Mouse (Mus musculus) heart, postnatal 0 days (tissue): ENCODE results near the gene Gm14226. TPM values are rescaled to one million over a fixed set of nuclear protein-coding genes. Genes with fewer than 3 reads are reported as not detected.

Source experiments
- ATAC-seq: fragments of 200-750 bp; cut with Nextera tagmentation; 2 replicates; pipeline ENCODE4 v1.8.0; 2017; ENCODE audit warnings: low read depth, moderate number of reproducible peaks, moderate library complexity; ENCODE audit not compliant: insufficient read depth
- DNase-seq: peaks from one replicate; pipeline ENCODE4 v3.0.0-alpha.2; 2016; ENCODE audit warnings: low spot score
- H3K27ac ChIP-seq: fragments of 300-500 bp; sonication (generic); 2 replicates; pipeline ENCODE4 v1.5.1; 2014; ENCODE audit warnings: low read depth, mild to moderate bottlenecking
- H3K27me3 ChIP-seq: fragments of 300-500 bp; sonication (generic); 2 replicates; pipeline ENCODE4 v1.6.1; 2014; ENCODE audit warnings: low read length, mixed read lengths; ENCODE audit not compliant: control insufficient read depth, insufficient read depth
- H3K36me3 ChIP-seq: fragments of 300-500 bp; sonication (generic); replicated peaks from 2 replicates; pipeline ENCODE4 v1.6.1; 2014; ENCODE audit warnings: low read length, mixed read lengths; ENCODE audit not compliant: control insufficient read depth, insufficient read depth
- H3K4me1 ChIP-seq: fragments of 300-500 bp; sonication (generic); 2 replicates; pipeline ENCODE4 v1.6.1; 2014; ENCODE audit warnings: antibody characterized with exemption; ENCODE audit not compliant: control insufficient read depth, insufficient read depth
- H3K4me2 ChIP-seq: fragments of 300-500 bp; sonication (generic); 2 replicates; pipeline ENCODE4 v1.6.1; 2014; ENCODE audit warnings: low read depth, mild to moderate bottlenecking, low read length, moderate library complexity
- H3K4me3 ChIP-seq: fragments of 300-500 bp; sonication (generic); 2 replicates; pipeline ENCODE4 v1.5.1; 2014; ENCODE audit warnings: low read depth, low read length
- H3K9ac ChIP-seq: fragments of 300-500 bp; sonication (generic); replicated peaks from 2 replicates; pipeline ENCODE4 v1.6.1; 2014; ENCODE audit warnings: low read depth, low read length, mixed read lengths
- H3K9me3 ChIP-seq: fragments of 300-500 bp; sonication (generic); replicated peaks from 2 replicates; pipeline ENCODE4 v1.6.1; 2016; ENCODE audit warnings: low read length; ENCODE audit not compliant: control insufficient read depth
- CTCF ChIP-seq: IDR thresholded peaks from 2 replicates; pipeline ENCODE4 v1.5.1; 2016; ENCODE audit warnings: antibody characterized with exemption, control low read depth, low read depth
- EP300 ChIP-seq: IDR thresholded peaks from 2 replicates; pipeline ENCODE4 v1.6.1; 2016; ENCODE audit warnings: antibody characterized with exemption, low read depth
- WGBS: fragments of 180-500 bp; shearing (Covaris S2); extraction: QIAGEN DNeasy Blood & Tissue Kit; methylation state at CpG from one replicate; pipeline ENCODE4 v1.1.7; 2014; 5-methylcytosine and 5-hydroxymethylcytosine counted together
- polyA plus RNA-seq: library from polyadenylated mRNA; unstranded; fragments of >200 nt; fragmentation: Nextera tagmentation; extraction: Ambion mirVana; gene quantifications from 2 replicates; pipeline ENCODE4 v1.2.1, GENCODE M21; 2015
- total RNA-seq: library from RNA; depleted of rRNA; stranded (reverse); fragments of >200 nt; gene quantifications from 2 replicates; pipeline ENCODE4 v1.2.3, GENCODE M21; 2014; ENCODE audit warnings: low replicate concordance

Gm14226 gene
- total and polyA plus RNA-seq, 2 experiments from 2014 or later, result 0.22 TPM; not detected in 1

GRCm38 (mm10) chr2:155056076-155056578 is 38.1 kb downstream of the Gm14226 start:
- Histone ChIP-seq H3K36me3 (peaks cover 14% of the 10 kb centered on the region), H3K9me3 (no peaks in the 10 kb centered on the region), H3K4me2 (no peak overlapping the region), H3K9ac (no peak overlapping the region), H3K27ac (no peak overlapping the region), H3K4me3 (no peak overlapping the region), H3K4me1 (peaks cover 10% of the 10 kb centered on the region; the same call in 1 of the 2 replicates), H3K27me3 (no peaks in the 10 kb centered on the region)
- no peak for ATAC-seq
- TF ChIP-seq EP300 (no peak), CTCF (no peak)
- WGBS, result 69% methylated on average over 5 of the region's 5 CpGs
- DNase-seq, result no peak

GRCm38 (mm10) chr2:155057361-155057760 is 39.3 kb downstream of the Gm14226 start:
- Histone ChIP-seq H3K27me3 (no peaks in the 10 kb centered on the region), H3K4me2 (no peak overlapping the region), H3K9me3 (no peaks in the 10 kb centered on the region), H3K4me3 (no peak overlapping the region), H3K4me1 (no peaks in the 10 kb centered on the region), H3K27ac (no peak overlapping the region), H3K9ac (no peak overlapping the region), H3K36me3 (peaks cover 23% of the 10 kb centered on the region)
- TF ChIP-seq EP300, result no peak
- 55% methylated on average over 1 of the region's 1 CpGs for WGBS
- no peak for DNase-seq
- ATAC-seq, result no peak

GRCm38 (mm10) chr2:155071027-155071426 is 53.0 kb downstream of the Gm14226 start:
- H3K36me3 ChIP-seq, result peaks cover 20% of the 10 kb centered on the region

GRCm38 (mm10) chr2:155072353-155073145 is 54.5 kb downstream of the Gm14226 start:
- Histone ChIP-seq H3K36me3 (0 out of 2 replicates have a peak, but pooled peaks cover 6% of the 10 kb centered on the region), H3K27me3 (no peaks in the 10 kb centered on the region), H3K4me3 (no peak overlapping the region), H3K4me2 (no peak overlapping the region), H3K9me3 (no peaks in the 10 kb centered on the region), H3K27ac (no peak overlapping the region), H3K9ac (no peak overlapping the region), H3K4me1 (peaks cover 15% of the 10 kb centered on the region)
- no peak for ATAC-seq
- WGBS, result 88% methylated on average over 8 of the region's 8 CpGs
- TF ChIP-seq CTCF (no peak), EP300 (no peak)
- DNase-seq, result no peak

More at GRCm38 (mm10) chr2:155071027-155071426, 53.0 kb downstream of the Gm14226 start:
- Histone ChIP-seq H3K27ac (no peak overlapping the region), H3K4me2 (no peak overlapping the region), H3K4me3 (no peak overlapping the region), H3K27me3 (no peaks in the 10 kb centered on the region), H3K9me3 (no peaks in the 10 kb centered on the region), H3K4me1 (peaks cover 15% of the 10 kb centered on the region), H3K9ac (no peak overlapping the region)
- 71% methylated on average over 9 of the region's 9 CpGs for WGBS
- TF ChIP-seq EP300 (no peak), CTCF (no peak)
- DNase-seq (no peak), ATAC-seq (no peak)

GRCm38 (mm10) chr2:155073347-155073746 is 55.3 kb downstream of the Gm14226 start:
- ATAC-seq (no peak), DNase-seq (no peak)
- H3K4me3 ChIP-seq, result peak overlapping the region; percentile 86
- peaks cover 15% of the 10 kb centered on the region for H3K4me1 ChIP-seq
- H3K9ac ChIP-seq, result peak overlapping the region; percentile 65
- 0 out of 2 replicates have a peak overlapping the region, but pooled peaks have one; percentile 67 for H3K27ac ChIP-seq
- H3K36me3 ChIP-seq, result no peaks in the 10 kb centered on the region
- H3K9me3 ChIP-seq, result no peaks in the 10 kb centered on the region
- peak overlapping the region; percentile 88 for H3K4me2 ChIP-seq
- WGBS, result 13% methylated on average over 3 of the region's 3 CpGs
- no peak for TF ChIP-seq EP300
- TF ChIP-seq CTCF, result no peak
- no peaks in the 10 kb centered on the region for H3K27me3 ChIP-seq
